Mouse (Mus musculus): Measurements from ENCODE around the gene Rassf6. TPM values are rescaled to one million over a fixed set of nuclear protein-coding genes. Genes with fewer than 3 reads are reported as not detected.

The Rassf6 gene
- polyA plus RNA-seq, 1 experiment from 2014 or later: 0.73 TPM

Other genes starting within 250 kb of the Rassf6 start
- 0.14 TPM in 1 of 2 replicates, not detected in the other for gene Alb, start 179.8 kb downstream of the Rassf6 start, polyA plus RNA-seq (2016; fragmentation: Nextera tagmentation; extraction: Ambion mirVana)
- 0.79 and 2.2 TPM in 2 replicates for gene Afp, start 149.9 kb downstream of the Rassf6 start, polyA plus RNA-seq (2016; fragmentation: Nextera tagmentation; extraction: Ambion mirVana)
- gene Afm, start 121.7 kb downstream of the Rassf6 start, polyA plus RNA-seq (2016; fragmentation: Nextera tagmentation; extraction: Ambion mirVana): not detected in 2 replicates
- gene 5830473C10Rik, start 79.5 kb downstream of the Rassf6 start, polyA plus RNA-seq (2016; fragmentation: Nextera tagmentation; extraction: Ambion mirVana): not detected in 2 replicates
- 0.20 TPM in 1 of 2 replicates, not detected in the other for gene Cxcl5, start 118.7 kb upstream of the Rassf6 start, polyA plus RNA-seq (2016; fragmentation: Nextera tagmentation; extraction: Ambion mirVana)
- 6.3 and 8.3 TPM in 2 replicates for gene Ppbp, start 127.9 kb upstream of the Rassf6 start, polyA plus RNA-seq (2016; fragmentation: Nextera tagmentation; extraction: Ambion mirVana)
- 32.4 and 43.9 TPM in 2 replicates for gene Pf4, start 131.8 kb upstream of the Rassf6 start, polyA plus RNA-seq (2016; fragmentation: Nextera tagmentation; extraction: Ambion mirVana)
- not detected in 2 replicates for gene Cxcl3, start 145.4 kb upstream of the Rassf6 start, polyA plus RNA-seq (2016; fragmentation: Nextera tagmentation; extraction: Ambion mirVana)
- not detected in 2 replicates for gene Cxcl15, start 153.9 kb upstream of the Rassf6 start, polyA plus RNA-seq (2016; fragmentation: Nextera tagmentation; extraction: Ambion mirVana)

All from limb, embryonic 10.5 days (tissue).